Mouse (Mus musculus) CH12.LX (cell line): ENCODE data around the gene Rita1. TPM values are rescaled to one million over a fixed set of nuclear protein-coding genes. Genes with fewer than 3 reads are reported as not detected.

Experiments
- DNase-seq: peaks from one replicate; pipeline ENCODE4 v3.0.0-alpha.2; 2013; ENCODE audit errors: extremely low read depth
- H3K27ac ChIP-seq: 2 replicates; pipeline ENCODE4 v1.5.1; 2012; ENCODE audit warnings: low read depth, mild to moderate bottlenecking, control low read depth, moderate library complexity; ENCODE audit not compliant: insufficient read depth
- H3K27me3 ChIP-seq: replicated peaks from 2 replicates; pipeline ENCODE3; 2012; ENCODE audit warnings: inconsistent platforms
- H3K36me3 ChIP-seq, 2 experiments: replicated peaks in 1 of 2; 2 replicates each; pipeline versions ENCODE3 to v1.6.1; 2012; ENCODE audit warnings: inconsistent platforms in 1 of 2, low read length in 1 of 2, mild to moderate bottlenecking in 1 of 2, mixed read lengths in 1 of 2, moderate library complexity in 1 of 2; ENCODE audit not compliant: control insufficient read depth in 1 of 2, insufficient read depth in 1 of 2
- H3K4me1 ChIP-seq, 2 experiments: 2 replicates each; pipeline ENCODE4 v1.6.1; 2012; ENCODE audit warnings: inconsistent platforms in 1 of 2, moderate library complexity in 1 of 2; ENCODE audit not compliant: insufficient read depth in 2 of 2, control insufficient read depth in 1 of 2
- H3K4me2 ChIP-seq: 2 replicates; pipeline ENCODE4 v1.6.1; 2012; ENCODE audit warnings: low read depth, mild to moderate bottlenecking, control low read depth; ENCODE audit not compliant: poor library complexity, insufficient read depth, severe bottlenecking
- H3K4me3 ChIP-seq, 3 experiments: fragments of 150-350 bp in 1 of 3; sonication (generic) in 1 of 3; replicated peaks in 1 of 3; 2 replicates each; pipeline versions ENCODE3 to v1.5.1; 2011 to 2012; ENCODE audit warnings: low read depth in 2 of 3, low read length in 2 of 3, mild to moderate bottlenecking in 2 of 3, moderate library complexity in 2 of 3, control low read depth in 1 of 3, improper control_type of control experiment in 1 of 3, inconsistent platforms in 1 of 3, mixed read lengths in 1 of 3; ENCODE audit not compliant: poor library complexity in 1 of 3
- H3K79me2 ChIP-seq: replicated peaks from 2 replicates; pipeline ENCODE4 v1.6.1; 2012; ENCODE audit warnings: mild to moderate bottlenecking, moderate library complexity; ENCODE audit not compliant: control insufficient read depth, poor library complexity, insufficient read depth, severe bottlenecking; ENCODE audit errors: extremely low read depth
- H3K9ac ChIP-seq: 2 replicates; pipeline ENCODE4 v1.6.1; 2012; ENCODE audit warnings: low read depth, mild to moderate bottlenecking, control low read depth, moderate library complexity; ENCODE audit not compliant: insufficient read depth
- H3K9me3 ChIP-seq: replicated peaks from 2 replicates; pipeline ENCODE3; 2012; ENCODE audit warnings: low read length, inconsistent platforms, mixed read lengths
- BHLHE40 ChIP-seq: IDR thresholded peaks from 2 replicates; pipeline ENCODE4 v1.6.1; 2011; ENCODE audit warnings: mild to moderate bottlenecking, low read depth, low read length, improper control_type of control experiment
- CHD1 ChIP-seq: IDR thresholded peaks from 2 replicates; pipeline ENCODE4 v1.6.1; 2012; ENCODE audit warnings: low read depth, low read length, improper control_type of control experiment, inconsistent platforms
- ETS1 ChIP-seq: conservative IDR thresholded peaks from 2 replicates; pipeline ENCODE4 v1.6.1; 2012; ENCODE audit warnings: low read depth, mild to moderate bottlenecking, inconsistent platforms, low read length, improper control_type of control experiment, moderate library complexity
- MAFK ChIP-seq: IDR thresholded peaks from 2 replicates; pipeline ENCODE4 v1.6.1; 2011; ENCODE audit warnings: low read length, improper control_type of control experiment; ENCODE audit not compliant: insufficient replicate concordance
- MAX ChIP-seq: IDR thresholded peaks from 2 replicates; pipeline ENCODE4 v1.6.1; 2011; ENCODE audit warnings: low read length, improper control_type of control experiment
- MXI1 ChIP-seq: IDR thresholded peaks from 2 replicates; pipeline ENCODE4 v1.6.1; 2011; ENCODE audit warnings: mild to moderate bottlenecking, low read depth, low read length, improper control_type of control experiment
- NELFE ChIP-seq: IDR thresholded peaks from 2 replicates; pipeline ENCODE4 v1.6.1; 2011; ENCODE audit warnings: low read depth, low read length, improper control_type of control experiment
- POLR2AphosphoS2 ChIP-seq: IDR thresholded peaks from 2 replicates; pipeline ENCODE4 v1.6.1; 2011; ENCODE audit warnings: low read depth, low read length, improper control_type of control experiment
- SIN3A ChIP-seq: IDR thresholded peaks from 2 replicates; pipeline ENCODE4 v1.6.1; 2012; ENCODE audit warnings: low read length, improper control_type of control experiment, inconsistent platforms
- TBP ChIP-seq: conservative IDR thresholded peaks from 2 replicates; pipeline ENCODE4 v1.6.1; 2011; ENCODE audit warnings: low read depth, low read length, improper control_type of control experiment
- TCF12 ChIP-seq: IDR thresholded peaks from 2 replicates; pipeline ENCODE4 v1.6.1; 2014; ENCODE audit warnings: low read depth, mild to moderate bottlenecking, inconsistent platforms, low read length, improper control_type of control experiment
- USF1 ChIP-seq: IDR thresholded peaks from 2 replicates; pipeline ENCODE4 v1.6.1; 2014; ENCODE audit warnings: low read depth, mild to moderate bottlenecking, inconsistent platforms, low read length, improper control_type of control experiment
- dilution Hi-C: fragments of 300-500 bp; cut with MboI; formaldehyde crosslinking; loops from 2 replicates; pipeline ENCODE4 v1.14.3; 2020; ENCODE audit warnings: low sequenced_read_pairs; ENCODE audit not compliant: extremely low pct_unique_long_range_greater_than_20kb, extremely low pct_ligation_motif_present
- in situ Hi-C: fragments of 300-500 bp; cut with MboI; formaldehyde crosslinking; loops from 3 replicates; pipeline ENCODE4 v1.14.3; 2019; ENCODE audit warnings: low sequenced_read_pairs, low pct_ligation_motif_present, low pct_unique_long_range_greater_than_20kb, mixed read lengths
- polyA plus RNA-seq: library from polyadenylated mRNA; unstranded; fragments of >175 nt; gene quantifications from 2 replicates; pipeline ENCODE4 v1.2.1, GENCODE M21; 2012; ENCODE audit warnings: low read depth; ENCODE audit not compliant: insufficient read length
- total RNA-seq, 2 experiments: library from RNA; depleted of rRNA; stranded (reverse); fragments of 300-350 nt in 1 of 2; fragments of >200 nt in 1 of 2; gene quantifications; 2 replicates each; pipeline ENCODE4 v1.2.3; 2012 to 2014

Gene Rita1
- total and polyA plus RNA-seq, 3 experiments = 6.3 to 10.2 (median 7.3) TPM

- TF ChIP-seq ETS1 (no peak; the same call in 1 of the 2 replicates), TBP (no peak), USF1 (no peak), SIN3A (no peak), NELFE (no peak), BHLHE40 (peak; percentile 79), MAX (peak; percentile 34; the same call in 1 of the 2 replicates), MAFK (no peak), CHD1 (no peak)
- TF ChIP-seq, all 38 proteins: peak for 6
These were observed 28.9 kb downstream of the Rita1 start (continued) for GRCm38 (mm10) chr5:120583511-120583910.

GRCm38 (mm10) chr5:120582002-120582401 is 30.4 kb downstream of the Rita1 start:
- Histone ChIP-seq H3K4me2 (no peak overlapping the region), H3K4me1 (peaks cover 27 to 67% of the 10 kb centered on the region in 2 experiments), H3K79me2 (no peaks in the 10 kb centered on the region), H3K9me3 (peaks cover 6% of the 10 kb centered on the region), H3K36me3 (peaks cover 0 to 21% of the 10 kb centered on the region in 2 experiments), H3K9ac (no peak overlapping the region), H3K4me3 (no peak overlapping the region), H3K27ac (no peak overlapping the region), H3K27me3 (peaks cover 7% of the 10 kb centered on the region)
- no peak for DNase-seq
- dilution Hi-C loops (no loop called here), in situ Hi-C loops (no loop called here)
- no peak for TF ChIP-seq POLR2AphosphoS2

- TF ChIP-seq TCF12 = peak; percentile 47; the same call in 1 of the 2 replicates
- no peak for TF ChIP-seq MXI1
- TF ChIP-seq, all 38 proteins: peak for 1
- H3K27me3 ChIP-seq = no peaks in the 10 kb centered on the region
- no peak for DNase-seq
These were observed 32.3 kb downstream of the Rita1 start for GRCm38 (mm10) chr5:120579898-120580626.

More at GRCm38 (mm10) chr5:120579898-120580626, 32.3 kb downstream of the Rita1 start:
- peaks cover 32 to 64% of the 10 kb centered on the region in 2 experiments for H3K4me1 ChIP-seq
- no peak overlapping the region for H3K4me3 ChIP-seq
- H3K4me2 ChIP-seq = peak overlapping the region; percentile 68
- H3K9me3 ChIP-seq = peaks cover 6% of the 10 kb centered on the region
- H3K27ac ChIP-seq = no peak overlapping the region
- no peaks in the 10 kb centered on the region for H3K79me2 ChIP-seq
- dilution Hi-C loops = no loop called here
- H3K36me3 ChIP-seq = peaks cover 0 to 21% of the 10 kb centered on the region in 2 experiments
- in situ Hi-C loops = no loop called here
- no peak overlapping the region for H3K9ac ChIP-seq
